ENCODE assay signal across 9 mouse cellular contexts in genomic region chr1:58956229-58956628, GRCm38 (mm10). TPM values are rescaled to one million over a fixed set of nuclear protein-coding genes. Genes with fewer than 3 reads are reported as not detected.
DNase-seq lines count a peak whose midpoint lies in the region; ATAC-seq and TF ChIP-seq lines count a peak whose summit lies in the region.
"Had no signal": no experiment of that assay in that cellular context is flagged by ENCODE, and none has a peak within 500 bp of the region (broad histone marks: within the 10 kb centered on the region; RNA-seq: fewer than 3 reads in every experiment).

No protein-coding gene starts in this region.

- peak overlapping the region; percentile 25; the same call in 1 of the 2 replicates for H3K27ac ChIP-seq in heart, embryonic 13.5 days (replicated peaks)
- no peak overlapping the region for H3K27ac ChIP-seq in stomach, postnatal 0 days (replicated peaks)
- H3K27ac ChIP-seq in intestine, postnatal 0 days (ENCODE audit: low read depth, low read length), result no peak overlapping the region
- H3K27ac ChIP-seq: forebrain, embryonic 15.5 days had no signal

- peaks cover 94% of the 10 kb centered on the region for H3K4me1 ChIP-seq in heart, embryonic 13.5 days
- no peaks in the 10 kb centered on the region; the same call in 1 of the 2 replicates for H3K4me1 ChIP-seq in stomach, postnatal 0 days (replicated peaks; ENCODE audit: control insufficient read depth, insufficient read depth)
- peaks cover 14% of the 10 kb centered on the region; the same call in 1 of the 2 replicates for H3K4me1 ChIP-seq in intestine, postnatal 0 days (replicated peaks; ENCODE audit: control insufficient read depth, insufficient read depth, low read length)

- H3K9ac ChIP-seq in heart, embryonic 13.5 days, result no peak overlapping the region
- no peak overlapping the region for H3K9ac ChIP-seq in stomach, postnatal 0 days (ENCODE audit: low read length)
- no peak overlapping the region for H3K9ac ChIP-seq in intestine, postnatal 0 days (ENCODE audit: low read depth, low read length)
- H3K9ac ChIP-seq: forebrain, embryonic 15.5 days had no signal

- H3K27me3 ChIP-seq in heart, embryonic 13.5 days (replicated peaks), result no peaks in the 10 kb centered on the region
- H3K27me3 ChIP-seq in stomach, postnatal 0 days (ENCODE audit: control insufficient read depth, insufficient read depth, low read length), result no peaks in the 10 kb centered on the region
- H3K27me3 ChIP-seq in intestine, postnatal 0 days (replicated peaks; ENCODE audit: control insufficient read depth, insufficient read depth, low read length), result no peaks in the 10 kb centered on the region
- H3K27me3 ChIP-seq: forebrain, embryonic 15.5 days had no signal

- TF ChIP-seq EP300 in stomach, postnatal 0 days (optimal IDR thresholded peaks at IDR 0.05), result no peak

- peak; percentile 24 to 37 for DNase-seq in adrenal gland, postnatal 36 days
- DNase-seq in adrenal gland, adult 18-20 months (ENCODE audit: low spot score in 2 of 2), result no peak
- DNase-seq in lung, adult 18-20 months, result peak; percentile 67 to 77
- peak; percentile 11 for DNase-seq in stomach, postnatal 0 days (ENCODE audit: low spot score)
- DNase-seq in urinary bladder, adult 2 months (ENCODE audit: low spot score), result no peak
- DNase-seq in MN1 (ENCODE audit: low spot score), result no peak

- H3K4me2 ChIP-seq in heart, embryonic 13.5 days, result peak overlapping the region; percentile 39
- no peak overlapping the region for H3K4me2 ChIP-seq in stomach, postnatal 0 days (replicated peaks; ENCODE audit: low read depth)
- H3K4me2 ChIP-seq in intestine, postnatal 0 days (replicated peaks; ENCODE audit: low read depth), result no peak overlapping the region
- H3K4me2 ChIP-seq: forebrain, embryonic 15.5 days had no signal

- H3K4me3 ChIP-seq in heart, embryonic 13.5 days, result no peak overlapping the region
- H3K4me3 ChIP-seq in stomach, postnatal 0 days (ENCODE audit: low read depth, low read length), result no peak overlapping the region
- no peak overlapping the region for H3K4me3 ChIP-seq in intestine, postnatal 0 days (ENCODE audit: low read depth, low read length)
- H3K4me3 ChIP-seq: forebrain, embryonic 15.5 days had no signal

- H3K36me3 ChIP-seq in heart, embryonic 13.5 days, result no peaks in the 10 kb centered on the region
- H3K36me3 ChIP-seq in stomach, postnatal 0 days (ENCODE audit: control insufficient read depth, insufficient read depth, low read length), result no peaks in the 10 kb centered on the region
- H3K36me3 ChIP-seq in intestine, postnatal 0 days (ENCODE audit: control insufficient read depth, insufficient read depth), result no peaks in the 10 kb centered on the region
- H3K36me3 ChIP-seq: forebrain, embryonic 15.5 days had no signal

- ATAC-seq in heart, embryonic 13.5 days (ENCODE audit: extremely low read depth, insufficient number of reproducible peaks, low FRiP score, low TSS enrichment), result no peak
- ATAC-seq in stomach, postnatal 0 days (ENCODE audit: low FRiP score, low TSS enrichment), result no peak
- ATAC-seq in intestine, postnatal 0 days, result no peak
- ATAC-seq: forebrain, embryonic 15.5 days had no signal

- no peak for TF ChIP-seq CTCF in stomach, postnatal 0 days (IDR thresholded peaks at IDR 0.05; ENCODE audit: low read depth)
- TF ChIP-seq CTCF in intestine, postnatal 0 days (IDR thresholded peaks at IDR 0.05; ENCODE audit: low read depth), result no peak

- no peaks in the 10 kb centered on the region for H3K9me3 ChIP-seq in heart, embryonic 13.5 days
- no peaks in the 10 kb centered on the region for H3K9me3 ChIP-seq in stomach, postnatal 0 days (ENCODE audit: control insufficient read depth, low read length)
- no peaks in the 10 kb centered on the region for H3K9me3 ChIP-seq in intestine, postnatal 0 days (ENCODE audit: control insufficient read depth)
- H3K9me3 ChIP-seq: forebrain, embryonic 15.5 days had no signal

- 61% methylated on average over 9 of the region's 9 CpGs for WGBS in heart, embryonic 13.5 days
- WGBS in stomach, postnatal 0 days, result 74% methylated on average over 9 of the region's 9 CpGs
- 73% methylated on average over 9 of the region's 9 CpGs for WGBS in intestine, postnatal 0 days

RNA-seq across cellular contexts. Expression of gene Trak2, which starts 17.0 kb away (rescaled TPM):
- 10 to 100 TPM; 54.5 to 74.5 TPM for total RNA-seq in adrenal gland, postnatal 36 days (2021)
- 10 to 100 TPM; 46.3 to 70.8 TPM for total RNA-seq in adrenal gland, adult 18-20 months (2021)
- polyA plus RNA-seq in heart, embryonic 13.5 days (2015; fragmentation: Nextera tagmentation; extraction: Ambion mirVana), result 24.9 and 25.4 TPM in 2 replicates
- polyA plus RNA-seq in stomach, postnatal 0 days (2015; fragmentation: Nextera tagmentation; extraction: Ambion mirVana), result 7.3 and 8.7 TPM in 2 replicates
- polyA plus RNA-seq in urinary bladder, adult 2 months (2012; rRNA removed), result 14.2 and 19.8 TPM in 2 replicates
- 5.4 and 5.8 TPM in 2 replicates for polyA plus RNA-seq in intestine, postnatal 0 days (2015; fragmentation: Nextera tagmentation; extraction: Ambion mirVana)

RNA-seq across cellular contexts. Expression of gene Stradb, which starts 17.1 kb away (rescaled TPM):
- total RNA-seq in adrenal gland, postnatal 36 days (2021), result 10 to 100 TPM; 30.6 to 32.3 TPM
- 10 to 100 TPM; 32.7 to 47.4 TPM for total RNA-seq in adrenal gland, adult 18-20 months (2021)
- polyA plus RNA-seq in heart, embryonic 13.5 days (2015; fragmentation: Nextera tagmentation; extraction: Ambion mirVana), result 24.1 and 27.4 TPM in 2 replicates
- 17.4 and 18.5 TPM in 2 replicates for polyA plus RNA-seq in stomach, postnatal 0 days (2015; fragmentation: Nextera tagmentation; extraction: Ambion mirVana)
- polyA plus RNA-seq in urinary bladder, adult 2 months (2012; rRNA removed), result 11.9 and 12.6 TPM in 2 replicates
- 13.1 and 13.9 TPM in 2 replicates for polyA plus RNA-seq in intestine, postnatal 0 days (2015; fragmentation: Nextera tagmentation; extraction: Ambion mirVana)

Comparison
In these comparisons a context has a peak if more than half of its experiments do, and no peak if none do; other contexts are left out.
1. DNase-seq: peak in adrenal gland, postnatal 36 days (2 of 2), lung, adult 18-20 months (2 of 2) and stomach, postnatal 0 days (single experiment); none in adrenal gland, adult 18-20 months (0 of 2), urinary bladder, adult 2 months (single experiment) and MN1 (single experiment).